Mouse (Mus musculus) urinary bladder, postnatal 36 days (tissue): ENCODE measurements around the gene Myl4.
A peak's percentile ranks its signal among the peaks of the same experiment; 100 is the strongest.

Source experiments
- DNase-seq, 2 experiments: peaks; one replicate each; pipeline ENCODE4 v3.0.0; 2022; ENCODE audit warnings: low spot score in 2 of 2, mixed read lengths in 1 of 2

Myl4 gene

GRCm38 (mm10) chr11:104604192-104604591 lies 53.7 kb downstream of the Myl4 start:
- no peak for DNase-seq

- DNase-seq = peak; percentile 41 to 67
Observed at GRCm38 (mm10) chr11:104607491-104608245, 57.2 kb downstream of the Myl4 start, which contains the start of gene Itgb3. Itgb3 (plus strand) TSS chr11:104608000.

DNA sequence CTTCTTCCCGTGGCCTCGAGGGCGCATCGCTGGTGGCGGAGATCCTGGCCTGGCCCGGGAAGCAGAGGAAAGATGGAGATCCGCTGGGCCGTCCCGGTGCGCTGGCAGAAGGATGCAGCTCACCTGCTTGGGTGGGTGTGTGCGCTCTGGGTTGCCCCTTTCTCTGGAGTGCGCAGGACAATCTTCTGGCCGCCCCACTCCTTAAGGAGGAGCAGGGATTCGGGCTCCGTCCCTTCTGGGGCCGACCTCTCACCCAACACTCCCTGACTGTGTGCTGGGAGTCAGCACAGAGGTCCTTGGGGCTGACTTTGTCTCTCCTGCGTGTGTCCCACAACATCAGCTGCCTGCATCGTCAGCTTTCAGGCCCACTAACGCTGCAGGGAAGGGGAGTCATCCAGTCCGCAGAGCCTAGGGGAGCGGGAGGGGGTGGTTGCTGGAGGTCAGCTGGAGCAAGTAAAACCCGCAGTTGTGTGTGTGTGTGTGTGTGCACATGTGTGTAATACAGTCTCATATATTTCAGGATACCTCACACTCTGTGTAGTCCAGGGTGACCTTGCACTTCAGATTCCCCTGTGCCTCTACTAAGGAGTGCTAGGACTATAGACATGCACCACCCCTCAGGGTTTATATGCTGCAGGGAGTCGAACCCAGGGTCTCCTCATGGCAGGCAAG lies 57.9 kb downstream of the Myl4 start:
- no peak for DNase-seq

DNA sequence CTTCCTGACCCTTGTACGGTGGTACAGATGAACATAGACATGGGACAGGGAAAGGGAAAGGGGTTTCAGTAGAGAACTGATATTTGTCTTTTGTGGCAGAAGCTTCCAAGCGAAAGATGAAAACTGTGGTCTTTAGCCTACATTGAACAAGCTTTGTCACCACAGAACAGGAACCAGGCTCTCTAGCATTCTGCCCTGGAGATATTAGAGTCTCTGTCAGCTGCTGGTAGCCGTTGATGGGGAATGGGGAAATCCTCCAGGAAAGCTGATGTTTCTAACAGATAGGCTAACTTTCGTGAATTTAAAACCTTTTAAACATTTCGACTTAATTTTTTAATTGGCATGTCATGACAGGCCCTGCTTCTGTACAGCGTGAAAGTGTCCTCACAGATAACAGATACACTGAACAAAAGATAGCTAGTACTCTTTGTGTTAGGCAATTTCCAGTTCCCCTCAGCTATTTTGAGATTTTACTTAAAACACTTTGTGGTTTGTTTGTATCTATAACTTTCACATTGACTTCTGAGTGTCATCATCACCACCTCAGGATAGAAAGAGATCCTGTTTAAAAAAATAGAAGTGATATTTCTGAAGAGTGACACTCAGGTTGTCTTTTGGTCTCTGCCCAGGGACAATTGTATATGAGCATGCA lies 58.7 kb downstream of the Myl4 start:
- no peak for DNase-seq

- DNase-seq = no peak
Observed at GRCm38 (mm10) chr11:104609733-104610132, 59.3 kb downstream of the Myl4 start.

DNA sequence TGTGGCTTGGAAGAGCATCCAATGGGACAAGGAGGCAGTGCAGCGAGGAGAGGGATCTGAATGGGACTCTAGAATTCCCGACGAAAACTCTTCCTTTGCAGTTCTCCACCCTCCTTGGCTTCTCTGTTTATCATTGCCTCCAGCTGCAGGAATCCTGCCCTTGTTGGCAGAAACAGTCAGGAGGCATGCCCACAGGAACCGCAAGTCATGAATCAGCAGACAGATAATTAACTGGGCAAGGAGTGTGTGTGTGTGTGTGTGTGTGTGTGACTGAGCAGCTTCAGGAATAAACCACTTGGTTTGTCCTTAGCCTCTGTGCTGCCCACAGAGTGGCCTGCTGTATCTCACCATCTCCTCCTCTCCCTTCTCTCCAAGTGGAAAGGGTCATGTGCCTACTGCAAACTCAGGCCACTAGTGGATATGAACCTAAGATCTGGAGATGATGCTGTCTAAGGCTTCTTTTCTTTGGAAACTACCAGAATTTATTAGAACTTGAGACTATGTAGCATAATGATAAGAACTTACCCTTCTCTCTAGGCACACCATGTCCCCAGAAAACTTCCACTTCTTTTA lies 61.2 kb downstream of the Myl4 start:
- DNase-seq = no peak

DNA sequence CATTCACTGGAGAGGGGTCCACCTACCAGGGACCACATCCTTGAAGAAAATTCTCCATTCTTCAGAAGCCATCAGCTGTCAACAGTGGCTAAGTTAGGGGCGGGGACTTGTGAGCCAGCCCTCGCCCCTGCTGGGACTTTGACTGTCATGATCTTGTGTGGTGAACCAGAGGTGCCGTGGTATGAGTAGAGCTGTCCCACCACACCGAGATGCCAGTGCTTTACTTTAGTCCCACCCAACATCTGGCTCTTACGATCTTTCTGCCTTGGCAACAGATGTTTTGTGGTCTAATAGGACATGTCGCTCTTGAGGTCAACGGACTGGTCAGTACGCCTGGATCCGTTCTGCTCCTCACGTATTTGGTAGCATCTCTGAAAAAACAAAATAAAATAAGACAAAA lies 63.1 kb downstream of the Myl4 start:
- DNase-seq = no peak

DNA sequence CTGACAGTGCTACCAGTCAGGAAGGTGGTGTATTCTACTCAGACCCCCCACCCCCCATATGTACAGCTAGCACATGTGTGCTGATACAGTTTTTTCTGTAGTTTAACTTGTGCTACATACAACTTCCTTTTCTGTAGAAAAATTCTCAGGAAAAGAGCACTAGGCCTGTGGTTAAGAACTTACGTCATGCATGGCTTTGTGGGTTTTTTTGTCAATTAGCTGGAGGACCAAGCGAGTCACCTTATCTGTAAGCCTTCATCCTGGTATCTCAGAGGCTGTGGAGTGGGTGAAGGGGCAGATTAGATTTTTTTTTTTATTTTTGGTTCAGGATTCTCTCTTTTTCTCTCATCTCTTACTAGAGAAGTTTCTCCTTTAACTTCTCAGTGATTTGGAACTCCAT lies 63.7 kb downstream of the Myl4 start:
- no peak for DNase-seq

- no peak for DNase-seq
Observed at GRCm38 (mm10) chr11:104616182-104616581, 65.7 kb downstream of the Myl4 start.

DNA sequence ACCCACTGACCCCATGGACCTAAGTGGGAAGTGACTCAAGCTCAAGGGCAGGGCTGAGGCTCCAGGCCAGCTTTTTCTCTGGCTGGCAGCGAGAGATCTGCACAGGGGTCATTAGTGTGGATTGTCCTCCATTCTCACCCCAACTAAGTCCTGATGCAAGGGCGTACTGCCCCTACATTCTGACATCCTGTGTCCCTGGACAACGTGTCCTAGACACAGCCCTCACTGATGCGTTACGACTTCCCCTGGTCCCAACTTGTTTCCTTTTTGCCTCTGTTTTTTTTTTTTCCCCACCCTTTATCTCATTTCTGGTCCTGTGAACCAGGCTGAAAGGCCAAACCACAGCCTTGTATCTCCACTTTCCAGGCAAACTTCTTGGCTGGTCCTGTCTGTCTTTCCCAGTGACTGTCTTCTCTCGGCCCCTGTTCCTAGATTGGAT lies 68.2 kb downstream of the Myl4 start:
- DNase-seq = no peak

DNA sequence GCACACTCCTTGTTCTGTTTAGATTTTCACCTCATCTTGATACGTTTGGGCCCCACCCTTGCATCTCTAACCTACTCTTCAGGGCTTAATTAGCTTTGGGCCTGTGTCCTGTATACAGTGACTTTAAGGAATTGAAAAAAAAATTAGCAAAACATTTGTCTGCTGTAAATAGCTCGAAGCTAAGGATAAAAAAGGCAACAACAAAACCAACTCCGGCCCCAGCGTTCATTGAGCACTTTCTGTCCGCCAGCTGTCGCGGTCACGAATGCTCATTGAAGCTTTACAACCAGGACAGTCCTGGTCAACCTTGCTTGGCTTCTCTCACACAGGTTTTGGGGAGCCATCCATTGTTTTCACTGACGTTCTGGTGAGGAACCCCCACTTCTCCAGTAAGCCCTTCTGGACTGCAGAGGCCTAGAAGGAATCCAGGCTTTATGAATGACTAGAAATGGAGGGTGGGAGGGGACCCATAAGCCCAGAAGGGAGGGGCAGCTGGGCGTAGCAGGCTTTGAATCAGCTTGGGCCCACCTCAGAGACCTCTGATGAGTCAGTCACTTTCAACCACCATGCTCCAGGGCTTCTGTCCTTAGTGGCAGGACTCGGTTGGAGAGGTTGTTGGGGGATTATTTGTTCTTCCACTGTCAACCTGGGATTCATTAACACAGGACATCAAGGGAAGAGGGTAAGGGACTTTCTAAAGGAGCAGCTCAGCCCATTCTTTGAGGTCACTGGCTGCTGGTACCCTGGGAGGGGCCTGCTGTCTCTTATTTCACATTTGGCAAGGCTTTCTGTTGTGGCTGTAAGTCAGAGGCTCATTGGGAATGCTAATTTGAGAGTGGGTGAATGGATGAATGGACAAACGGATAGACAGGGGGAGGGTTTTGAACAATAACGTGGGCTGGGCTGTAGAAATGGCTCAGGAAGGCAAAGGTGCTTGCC lies 68.9 kb downstream of the Myl4 start:
- no peak for DNase-seq

GRCm38 (mm10) chr11:104622040-104622962 lies 71.8 kb downstream of the Myl4 start:
- DNase-seq = no peak

GRCm38 (mm10) chr11:104624791-104625391 lies 74.4 kb downstream of the Myl4 start:
- peak; percentile 18 to 38 for DNase-seq

DNA sequence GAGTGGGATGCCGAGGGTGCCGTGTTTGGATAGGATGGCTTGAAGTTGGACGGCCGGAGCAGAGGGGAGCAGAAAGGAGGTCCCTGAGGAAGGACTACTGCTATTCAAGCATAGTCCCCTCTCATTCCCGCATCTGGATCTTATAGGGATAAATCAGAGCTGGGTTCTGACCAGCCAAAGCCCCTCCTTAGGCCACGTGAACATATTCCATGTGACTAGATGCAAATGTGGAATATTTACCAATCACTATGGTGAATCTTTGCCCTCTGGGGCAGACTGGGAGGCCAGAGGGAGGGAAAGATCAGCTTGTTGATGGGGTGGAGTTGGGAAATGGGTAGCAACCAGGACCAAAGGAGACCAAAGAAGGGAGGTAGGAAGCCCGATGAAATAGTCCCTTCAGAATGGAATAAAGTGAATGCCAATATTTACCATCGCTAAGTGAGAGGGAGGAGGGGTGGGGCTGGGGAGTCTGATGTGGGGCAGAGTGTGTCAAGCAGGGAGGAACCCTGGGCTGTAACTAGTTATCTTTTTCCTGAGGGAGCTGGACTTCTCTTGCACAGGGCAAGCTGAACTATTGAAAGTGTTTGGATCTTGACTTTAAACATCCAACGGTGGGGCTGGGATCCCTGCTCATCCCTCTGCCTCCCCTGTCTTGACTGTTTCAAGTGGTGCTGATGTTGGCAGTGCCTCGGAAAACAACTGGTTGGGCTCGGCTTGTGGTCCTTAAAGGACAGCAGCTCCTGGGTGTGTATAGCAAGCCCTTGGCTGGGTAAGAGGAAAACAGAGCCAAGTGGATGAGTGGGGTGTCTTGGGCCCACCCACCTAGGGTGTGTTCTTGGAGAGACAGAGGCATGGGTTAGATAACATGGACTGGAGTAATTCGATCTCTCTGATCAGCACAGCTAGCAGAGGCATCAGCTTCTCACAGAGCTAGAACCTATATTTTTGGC lies 75.3 kb downstream of the Myl4 start:
- peak; percentile 44 to 71 for DNase-seq

DNA sequence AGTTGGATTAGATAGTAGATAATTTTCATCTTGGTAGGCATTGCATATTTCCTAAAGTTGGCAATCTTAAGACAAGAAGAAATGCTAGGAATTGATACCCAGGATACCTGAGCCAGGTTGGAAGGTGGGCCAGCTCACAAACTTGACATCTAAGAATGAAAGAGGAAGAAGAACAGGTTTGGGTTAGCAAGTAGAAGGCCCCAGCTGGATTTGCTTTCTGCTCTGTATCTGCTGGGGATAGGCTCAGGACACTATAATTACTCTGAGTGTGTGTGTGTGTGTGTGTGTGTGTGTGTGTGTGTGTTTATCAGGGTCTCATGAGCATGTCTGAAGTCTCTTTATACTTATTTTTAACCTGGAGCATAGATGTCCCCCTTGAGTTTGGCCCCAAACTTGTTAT lies 76.2 kb downstream of the Myl4 start:
- no peak for DNase-seq

- peak in 1 of 2 experiments; percentile 33 for DNase-seq
Observed at GRCm38 (mm10) chr11:104627616-104628301, 77.3 kb downstream of the Myl4 start.

GRCm38 (mm10) chr11:104628566-104628965 lies 78.1 kb downstream of the Myl4 start:
- DNase-seq = no peak
